Mouse (Mus musculus) olfactory bulb, adult 2 months (tissue): ENCODE measurements around the gene Prkar1a. TPM values are rescaled to one million over a fixed set of nuclear protein-coding genes. Genes with fewer than 3 reads are reported as not detected.

Experiments used
- H3K27ac ChIP-seq: fragments of 200-500 bp; 2 replicates; pipeline ENCODE4 v1.5.1; 2012; ENCODE audit warnings: low read depth, low read length; ENCODE audit not compliant: insufficient read depth
- H3K4me1 ChIP-seq: fragments of 200-500 bp; 2 replicates; pipeline ENCODE4 v1.6.1; 2012; ENCODE audit warnings: low read length; ENCODE audit not compliant: control insufficient read depth, insufficient read depth
- H3K4me3 ChIP-seq: fragments of 200-500 bp; 2 replicates; pipeline ENCODE4 v1.5.1; 2012; ENCODE audit warnings: mild to moderate bottlenecking, low read depth, low read length, moderate library complexity; ENCODE audit not compliant: insufficient read depth
- CTCF ChIP-seq: fragments of 200-500 bp; IDR thresholded peaks from 2 replicates; pipeline ENCODE4 v1.5.1; 2012; ENCODE audit warnings: low read depth, mild to moderate bottlenecking, low read length, moderate library complexity; ENCODE audit not compliant: insufficient read depth
- POLR2A ChIP-seq: fragments of 200-500 bp; IDR thresholded peaks from 2 replicates; pipeline ENCODE4 v1.6.1; 2012; ENCODE audit warnings: mild to moderate bottlenecking, low read depth, low read length, moderate library complexity; ENCODE audit not compliant: insufficient read depth
- WGBS: fragments of 180-500 bp; shearing (Covaris S2); methylation state at CpG from one replicate; pipeline ENCODE4 v1.1.7; 2018; 5-methylcytosine and 5-hydroxymethylcytosine counted together
- polyA plus RNA-seq: library from polyadenylated mRNA; stranded (reverse); fragments of >200 nt; gene quantifications from 2 replicates; pipeline ENCODE4 v1.2.4, GENCODE M21; 2012; ENCODE audit warnings: low replicate concordance; ENCODE audit not compliant: missing spikeins, insufficient read depth, insufficient read length

Gene Prkar1a
- polyA plus RNA-seq, 1 experiment = 397 TPM

DNA sequence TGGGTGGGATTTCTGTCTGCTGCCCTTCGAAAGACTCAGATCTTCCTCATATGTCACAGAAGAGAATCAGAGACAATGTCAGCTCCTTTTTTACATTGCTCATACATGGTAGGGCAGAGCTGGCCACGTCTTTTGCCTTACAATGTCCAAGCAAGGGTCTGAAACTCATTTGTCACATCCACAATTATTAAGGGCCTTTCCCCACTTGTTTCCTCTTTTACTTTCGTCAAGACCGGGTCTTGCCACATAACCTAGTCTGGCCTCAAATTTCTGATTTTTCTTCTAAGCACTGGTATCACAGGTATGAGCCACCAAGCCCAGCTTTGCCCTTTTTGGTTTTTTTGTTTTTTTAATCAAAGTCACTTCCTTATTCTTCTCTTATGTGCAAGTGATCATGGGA is 47.3 kb downstream of the Prkar1a start:
- no peak overlapping the region for H3K27ac ChIP-seq
- H3K4me3 ChIP-seq = no peak overlapping the region
- no peak for TF ChIP-seq POLR2A
- no peak for TF ChIP-seq CTCF
- WGBS = 92% methylated on average over 4 of the region's 4 CpGs
- H3K4me1 ChIP-seq = no peaks in the 10 kb centered on the region

DNA sequence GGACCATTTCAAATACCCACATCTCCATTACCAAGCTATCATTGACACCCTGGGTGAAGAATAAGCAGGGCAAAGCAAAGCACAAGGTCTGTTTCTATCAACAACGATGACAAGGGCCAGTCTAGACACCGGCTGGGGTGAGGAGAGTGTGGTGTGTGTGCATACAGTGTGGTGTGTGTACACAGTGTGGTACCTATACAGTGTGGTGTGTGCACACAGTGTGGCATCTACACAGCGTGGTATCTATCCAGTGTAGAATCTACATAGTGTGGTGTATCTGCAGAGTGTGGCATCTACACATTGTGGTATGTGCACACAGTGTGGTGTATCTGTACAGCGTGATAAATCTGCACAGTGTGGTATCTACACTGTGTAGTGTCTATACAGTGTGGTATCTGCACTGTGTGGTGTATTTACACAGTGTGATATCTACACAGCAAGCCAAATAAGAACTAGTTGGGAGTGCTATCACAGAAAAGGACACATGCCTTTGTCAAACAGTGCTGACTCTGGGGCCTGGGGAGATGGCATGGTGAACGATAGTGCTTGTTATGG is 48.0 kb downstream of the Prkar1a start:
- 95% methylated on average over 5 of the region's 5 CpGs for WGBS
- no peaks in the 10 kb centered on the region for H3K4me1 ChIP-seq
- TF ChIP-seq POLR2A (no peak), CTCF (no peak)
- no peak overlapping the region for H3K27ac ChIP-seq
- no peak overlapping the region for H3K4me3 ChIP-seq

DNA sequence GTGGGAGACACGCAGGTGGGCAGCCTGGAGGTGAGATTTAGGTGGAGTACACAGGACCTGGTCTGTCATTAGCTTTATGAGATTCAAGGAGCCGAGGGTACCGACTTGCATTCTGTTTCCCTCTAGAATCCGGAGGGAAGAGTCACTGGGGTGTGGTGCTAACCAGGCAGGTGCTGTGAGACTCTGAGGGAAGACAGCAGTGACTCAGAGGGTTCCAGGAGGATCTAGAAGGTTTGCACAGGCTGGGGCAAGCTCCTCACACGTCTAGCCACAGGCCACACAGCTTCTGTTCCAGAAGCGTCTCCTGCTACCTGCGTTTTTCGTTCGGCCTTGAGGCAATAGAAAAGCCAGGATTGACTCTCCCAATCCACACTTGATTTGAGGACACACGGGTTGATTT is 49.5 kb downstream of the Prkar1a start:
- WGBS = 94% methylated on average over 10 of the region's 10 CpGs
- no peaks in the 10 kb centered on the region for H3K4me1 ChIP-seq
- no peak overlapping the region for H3K4me3 ChIP-seq
- no peak for TF ChIP-seq CTCF
- no peak for TF ChIP-seq POLR2A
- H3K27ac ChIP-seq = no peak overlapping the region

DNA sequence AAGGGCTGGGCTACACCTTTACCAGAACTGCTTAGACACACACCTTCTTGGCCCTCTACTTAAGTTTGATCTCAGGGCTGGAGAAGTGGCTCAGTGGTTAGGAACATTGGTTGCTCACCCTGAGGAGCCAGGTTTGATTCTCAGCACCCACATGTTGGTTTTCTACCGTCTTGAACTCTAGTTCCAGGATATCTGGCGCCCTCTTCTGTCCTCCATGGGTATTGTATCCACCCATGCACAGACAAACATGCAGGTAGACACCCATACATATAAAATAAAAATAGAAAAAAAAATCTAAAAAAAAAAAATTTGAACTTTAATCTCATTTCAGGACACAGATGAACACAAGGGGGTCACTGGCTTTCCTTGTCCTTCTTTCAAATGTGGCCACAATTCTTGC is 50.6 kb downstream of the Prkar1a start:
- H3K4me3 ChIP-seq = no peak overlapping the region
- no peak overlapping the region for H3K27ac ChIP-seq
- 65% methylated on average over 2 of the region's 2 CpGs for WGBS
- H3K4me1 ChIP-seq = 0 out of 2 replicates have a peak, but pooled peaks cover 3% of the 10 kb centered on the region
- no peak for TF ChIP-seq POLR2A
- no peak for TF ChIP-seq CTCF

DNA sequence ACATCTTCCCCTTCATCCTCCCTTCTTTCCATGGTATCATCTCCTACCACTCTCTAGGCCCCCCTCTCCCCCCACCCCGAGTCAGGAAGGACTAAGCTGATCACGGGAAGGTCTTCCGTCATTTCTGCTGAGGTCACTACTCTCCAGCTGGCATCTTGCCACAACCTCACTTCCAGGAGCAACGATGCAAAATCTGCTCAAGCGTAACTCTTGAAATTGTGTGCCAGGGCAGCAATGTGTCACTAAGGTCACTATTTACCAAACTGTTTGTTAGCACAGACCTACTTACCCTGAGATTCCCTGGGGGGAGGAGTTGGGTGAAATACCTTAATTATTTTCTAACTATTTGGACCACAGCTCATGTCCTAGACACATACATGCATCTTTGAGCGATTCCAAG is 51.6 kb downstream of the Prkar1a start:
- Histone ChIP-seq H3K4me1 (0 out of 2 replicates have a peak, but pooled peaks cover 3% of the 10 kb centered on the region), H3K27ac (no peak overlapping the region), H3K4me3 (no peak overlapping the region)
- TF ChIP-seq CTCF (no peak), POLR2A (no peak)
- 52% methylated on average over 6 of the region's 6 CpGs for WGBS

DNA sequence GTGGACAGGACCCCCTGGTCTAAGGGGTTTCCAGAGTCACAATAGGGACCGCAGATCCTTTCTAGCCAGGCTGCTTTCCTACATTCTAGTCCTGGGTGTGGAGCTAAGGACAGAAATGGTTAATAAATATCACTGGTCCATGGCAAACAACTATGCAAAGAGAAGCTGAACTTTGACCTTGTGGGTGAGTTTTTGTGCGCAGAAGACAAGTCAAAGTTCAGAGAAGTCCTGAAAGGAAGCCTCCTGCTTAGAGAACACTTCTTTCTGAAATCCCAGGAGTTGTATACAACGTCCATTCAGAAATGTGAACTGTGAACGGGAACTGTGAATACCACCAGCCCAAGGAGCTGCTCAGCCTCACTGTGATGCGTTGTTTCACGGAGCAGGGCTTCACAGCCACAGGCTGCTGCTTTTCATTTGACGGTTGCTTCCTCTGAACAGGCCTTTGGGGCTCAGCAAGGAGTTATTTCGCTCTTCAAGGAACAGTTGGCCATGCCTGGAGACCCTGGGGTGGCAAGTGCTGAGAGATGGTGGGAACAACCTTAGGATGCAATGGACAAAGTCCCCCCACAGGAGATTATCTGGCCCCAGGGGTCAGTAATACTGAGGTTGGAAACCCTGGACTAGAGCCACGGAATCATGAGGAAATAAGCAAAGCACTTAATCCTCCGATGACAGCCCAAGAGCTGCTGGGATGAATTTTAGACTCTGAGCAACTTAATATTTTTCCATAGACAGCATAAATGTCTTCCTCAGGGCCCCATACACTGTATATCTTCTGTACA is 53.0 kb downstream of the Prkar1a start:
- WGBS = 74% methylated on average over 10 of the region's 10 CpGs
- H3K4me3 ChIP-seq = no peak overlapping the region
- TF ChIP-seq POLR2A (no peak), CTCF (no peak)
- no peak overlapping the region for H3K27ac ChIP-seq
- 0 out of 2 replicates have a peak, but pooled peaks cover 3% of the 10 kb centered on the region for H3K4me1 ChIP-seq

DNA sequence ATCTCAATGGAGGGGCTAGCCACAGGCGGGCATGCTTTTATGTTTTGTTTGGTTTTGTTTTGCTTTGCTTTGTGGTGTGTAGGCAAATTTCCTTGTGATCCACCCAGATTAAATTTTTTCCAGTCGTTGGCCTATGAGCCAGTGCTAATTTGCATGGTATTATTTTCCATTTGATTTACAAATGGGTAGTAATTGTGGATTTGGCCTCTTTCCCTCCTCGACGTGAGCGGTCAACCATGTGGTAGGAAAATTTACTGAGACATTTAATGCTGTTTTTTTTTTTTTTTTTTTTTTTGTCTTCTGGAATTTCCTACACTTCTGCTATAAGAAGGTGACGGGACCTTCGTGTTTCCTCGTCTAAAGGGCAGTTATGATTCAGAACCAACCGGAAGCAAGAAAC is 54.6 kb downstream of the Prkar1a start:
- TF ChIP-seq CTCF (no peak), POLR2A (no peak)
- WGBS = 60% methylated on average over 9 of the region's 9 CpGs
- no peak overlapping the region for H3K27ac ChIP-seq
- H3K4me3 ChIP-seq = no peak overlapping the region
- 0 out of 2 replicates have a peak, but pooled peaks cover 3% of the 10 kb centered on the region for H3K4me1 ChIP-seq

DNA sequence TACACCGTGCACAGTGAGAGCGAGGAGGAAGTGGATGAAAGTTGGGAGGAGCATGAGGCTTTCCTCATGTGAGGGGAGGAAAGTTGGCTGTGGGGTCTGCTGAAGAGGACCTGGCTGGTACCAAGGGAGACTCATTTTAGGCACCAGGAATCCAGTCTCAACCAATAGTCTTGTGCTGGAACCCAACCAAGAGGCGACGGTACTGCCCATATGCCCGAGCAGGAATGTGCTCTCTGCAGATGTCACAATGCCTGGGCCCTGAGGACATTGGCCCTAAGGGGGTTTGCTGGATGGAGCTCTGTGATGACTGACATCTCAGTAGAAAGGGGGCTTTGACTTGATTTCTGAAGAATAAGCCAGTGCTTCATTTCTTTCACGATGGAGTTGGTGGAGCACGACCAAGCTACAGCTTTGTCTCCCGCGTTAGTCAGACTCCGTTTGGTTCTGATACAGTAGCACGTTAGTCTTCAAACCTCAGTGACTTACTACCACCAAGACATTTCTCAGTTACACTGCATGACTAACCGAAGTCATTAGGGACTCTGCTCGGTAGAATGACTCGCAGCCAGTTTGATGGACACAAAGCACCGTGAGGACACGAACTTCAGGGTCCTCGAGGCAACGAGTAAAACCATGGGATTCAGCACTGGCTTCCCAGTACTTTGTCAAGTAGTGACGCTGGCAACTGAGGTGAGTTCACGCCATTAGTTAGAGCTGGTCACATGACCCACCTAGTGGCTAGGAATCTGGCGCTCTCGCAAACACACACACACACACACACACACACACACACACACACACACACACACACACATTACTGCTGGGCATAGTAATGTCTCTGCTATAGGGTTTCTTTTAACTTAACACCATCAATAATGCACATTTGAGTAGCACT is 55.4 kb downstream of the Prkar1a start:
- 0 out of 2 replicates have a peak, but pooled peaks cover 3% of the 10 kb centered on the region for H3K4me1 ChIP-seq
- no peak overlapping the region for H3K27ac ChIP-seq
- TF ChIP-seq CTCF (no peak), POLR2A (no peak)
- WGBS = 78% methylated on average over 22 of the region's 22 CpGs
- no peak overlapping the region for H3K4me3 ChIP-seq

DNA sequence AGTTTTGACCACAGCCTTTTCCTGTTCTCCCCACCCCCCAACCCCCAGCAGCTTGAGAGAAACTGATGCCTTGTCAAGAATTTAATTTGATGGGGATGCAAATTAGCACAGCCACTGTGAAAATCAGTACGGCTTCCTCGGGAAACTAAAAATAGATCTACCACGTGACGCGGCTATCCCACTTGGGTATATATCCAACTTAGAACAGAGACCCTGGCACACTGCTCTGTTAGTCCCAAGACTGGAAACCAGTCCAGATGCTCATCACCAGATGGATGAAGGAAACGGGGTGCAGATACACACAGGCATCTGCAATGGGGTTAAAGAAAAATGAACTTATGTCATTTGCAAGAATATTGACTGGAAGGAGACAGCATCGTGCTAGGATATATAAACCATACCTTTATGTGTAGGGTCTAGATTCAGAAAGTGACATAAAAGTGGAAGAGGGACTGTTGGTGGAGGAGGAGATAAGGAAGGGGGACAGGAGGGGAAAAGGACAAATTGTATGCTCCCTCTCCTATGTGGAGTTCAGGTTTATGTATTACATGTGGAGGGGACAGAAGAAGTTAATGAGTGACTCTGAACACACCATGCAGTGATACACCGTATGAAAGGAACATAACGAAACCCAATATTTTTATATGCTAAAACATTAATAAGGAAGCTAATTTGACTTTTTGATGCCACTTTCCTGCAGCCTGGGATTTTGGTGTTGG is 56.3 kb downstream of the Prkar1a start:
- Histone ChIP-seq H3K4me3 (no peak overlapping the region), H3K4me1 (0 out of 2 replicates have a peak, but pooled peaks cover 3% of the 10 kb centered on the region), H3K27ac (no peak overlapping the region)
- 60% methylated on average over 9 of the region's 9 CpGs for WGBS
- TF ChIP-seq POLR2A (no peak), CTCF (no peak)
